Mouse (Mus musculus) ovary, postnatal 10 days (tissue): ENCODE measurements around the gene Sema3b.

ENCODE experiments used
- DNase-seq: peaks from one replicate; pipeline ENCODE4 v3.0.0; 2022; ENCODE audit warnings: low spot score

Gene Sema3b

GRCm38 (mm10) chr9:107612191-107612944 is 3.3 kb upstream of the Sema3b start:
- peak; percentile 96 for DNase-seq

GRCm38 (mm10) chr9:107611456-107612190 is 2.6 kb upstream of the Sema3b start:
- DNase-seq = no peak

DNA sequence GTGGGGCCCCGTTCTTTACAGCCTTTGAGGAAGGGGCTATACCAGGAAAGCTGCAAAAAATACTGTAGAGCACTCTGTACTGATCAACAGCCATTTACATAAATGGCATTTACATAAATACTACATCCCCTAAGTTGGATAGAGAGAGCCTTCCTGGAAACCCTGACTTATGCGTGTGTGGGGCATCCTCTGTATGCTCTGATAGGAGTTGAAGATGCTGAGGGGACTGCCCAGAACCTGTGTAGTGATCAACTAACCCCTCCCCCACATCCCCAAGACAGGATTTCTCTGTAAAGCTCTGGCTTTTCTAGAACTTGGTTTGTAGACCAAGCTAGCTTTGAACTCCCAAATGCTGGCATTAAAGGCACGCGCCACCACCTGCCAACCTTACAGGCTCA is 403 bp upstream of the Sema3b start:
- DNase-seq = no peak

DNA sequence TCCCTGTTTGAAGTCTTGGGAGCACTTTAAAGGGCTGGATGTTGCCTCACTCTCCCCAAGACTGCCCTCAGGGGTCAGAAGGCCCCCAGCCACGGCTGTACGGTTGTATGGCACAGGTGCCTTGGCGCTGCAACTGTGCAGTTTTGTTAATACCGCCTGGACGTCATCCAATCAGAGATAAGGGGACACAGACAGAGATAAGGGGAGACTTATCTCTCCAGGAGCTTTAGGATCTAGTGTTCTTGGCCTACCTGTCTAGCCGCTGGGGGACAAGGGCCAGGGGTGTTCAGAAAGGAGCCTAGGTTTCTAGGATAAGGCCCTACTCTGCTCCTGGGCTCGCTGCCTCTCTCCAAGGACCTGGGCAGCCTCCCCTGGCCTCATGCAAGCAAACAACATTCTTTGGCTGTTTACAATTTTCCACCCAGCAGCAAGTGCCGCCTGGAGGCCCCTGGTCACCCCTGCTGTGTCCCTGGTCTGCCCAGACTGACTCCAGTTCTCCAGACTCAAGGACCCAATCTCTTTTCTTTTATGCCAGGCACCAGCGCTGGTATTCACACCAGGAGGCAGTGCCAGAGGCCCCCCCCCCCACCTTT is 1.3 kb downstream of the Sema3b start:
- no peak for DNase-seq

DNA sequence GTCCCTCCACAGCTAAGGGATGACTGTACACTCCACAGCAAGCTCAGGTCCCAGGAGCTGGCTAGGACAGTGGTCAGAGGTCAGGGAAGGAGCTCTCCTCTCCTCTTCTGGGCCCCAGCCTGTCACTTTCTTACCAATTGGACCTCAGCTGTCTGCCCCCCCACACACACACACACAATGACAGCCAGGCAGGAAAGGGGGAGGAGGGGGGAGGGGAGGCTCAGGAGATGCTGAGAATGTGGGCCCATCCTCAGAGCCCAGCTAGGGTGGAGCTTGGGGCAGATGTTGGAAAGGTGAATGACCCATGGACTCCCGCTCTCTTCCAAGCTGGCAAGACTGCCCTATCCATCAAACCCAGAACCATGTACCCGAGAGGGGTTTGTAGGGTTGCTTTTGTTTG is 2.0 kb downstream of the Sema3b start:
- no peak for DNase-seq

DNA sequence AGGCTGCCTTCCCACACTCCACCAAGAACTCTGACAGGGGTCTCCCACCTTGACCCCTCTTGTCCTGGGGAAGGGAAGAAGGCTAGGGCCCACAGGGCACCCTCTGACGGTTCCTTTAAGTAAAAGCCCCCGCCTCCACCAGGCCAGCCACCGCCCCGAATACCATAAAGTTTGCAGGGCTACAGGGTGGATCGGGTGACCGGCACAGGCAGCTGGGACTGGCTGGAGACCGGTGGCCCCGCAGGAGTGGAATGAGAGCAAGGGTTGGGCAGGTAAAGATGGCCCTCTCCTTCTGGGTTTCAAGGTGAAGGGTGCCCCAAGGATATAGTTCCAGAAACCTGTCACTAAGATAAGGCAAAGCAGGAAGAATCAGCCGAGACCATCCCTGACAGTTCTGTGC is 2.4 kb downstream of the Sema3b start:
- DNase-seq = no peak

- no peak for DNase-seq
These were observed 3.9 kb downstream of the Sema3b start for GRCm38 (mm10) chr9:107605041-107605661.

GRCm38 (mm10) chr9:107603251-107603650 is 5.8 kb downstream of the Sema3b start:
- no peak for DNase-seq

- peak; percentile 97 for DNase-seq
These were observed 6.9 kb downstream of the Sema3b start for GRCm38 (mm10) chr9:107602068-107602648.

- DNase-seq = no peak
These were observed 7.8 kb downstream of the Sema3b start for GRCm38 (mm10) chr9:107601275-107601674.

GRCm38 (mm10) chr9:107600745-107601144 is 8.3 kb downstream of the Sema3b start:
- DNase-seq = no peak

DNA sequence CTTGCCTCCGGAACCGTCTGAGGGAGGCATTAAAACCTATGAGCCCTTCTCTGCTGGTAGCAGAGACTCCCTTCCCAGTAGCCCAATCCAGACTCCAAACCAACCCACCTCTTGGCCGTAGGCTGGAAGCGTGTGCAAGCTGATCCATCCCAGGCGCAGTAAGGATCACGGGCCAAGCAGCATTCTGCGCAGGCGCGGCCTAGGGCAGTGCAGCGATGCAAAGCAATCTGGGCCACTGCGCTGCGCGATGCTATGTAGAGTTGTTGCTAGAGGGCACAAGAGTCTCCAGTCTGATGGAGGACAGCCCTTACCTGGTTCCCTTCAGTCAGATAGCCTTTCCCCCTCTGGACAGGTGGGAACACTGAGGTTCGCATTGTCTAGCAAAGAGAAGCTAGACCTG is 9.2 kb downstream of the Sema3b start:
- no peak for DNase-seq

DNA sequence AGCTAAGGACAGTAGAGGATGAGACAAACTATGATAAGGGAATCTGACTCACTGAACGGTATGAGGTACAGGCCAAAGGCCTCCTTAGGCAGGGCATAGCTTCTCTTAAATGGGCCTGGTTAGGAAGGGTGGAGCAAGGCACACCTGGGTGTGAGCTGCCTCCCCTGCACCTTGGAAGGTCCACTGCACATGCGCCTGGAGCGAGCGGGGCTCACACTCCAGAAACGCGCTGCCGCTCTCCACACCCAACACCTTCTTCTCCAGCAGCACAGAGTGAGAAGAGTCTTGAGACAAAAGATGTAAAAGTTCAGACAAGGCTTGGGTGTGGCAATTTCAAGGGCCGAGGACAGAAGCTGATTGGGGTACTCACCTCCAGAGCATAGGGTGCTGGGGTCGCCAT is 9.6 kb downstream of the Sema3b start:
- DNase-seq = no peak

- no peak for DNase-seq
These were observed 10.6 kb downstream of the Sema3b start for GRCm38 (mm10) chr9:107598385-107598784.

DNA sequence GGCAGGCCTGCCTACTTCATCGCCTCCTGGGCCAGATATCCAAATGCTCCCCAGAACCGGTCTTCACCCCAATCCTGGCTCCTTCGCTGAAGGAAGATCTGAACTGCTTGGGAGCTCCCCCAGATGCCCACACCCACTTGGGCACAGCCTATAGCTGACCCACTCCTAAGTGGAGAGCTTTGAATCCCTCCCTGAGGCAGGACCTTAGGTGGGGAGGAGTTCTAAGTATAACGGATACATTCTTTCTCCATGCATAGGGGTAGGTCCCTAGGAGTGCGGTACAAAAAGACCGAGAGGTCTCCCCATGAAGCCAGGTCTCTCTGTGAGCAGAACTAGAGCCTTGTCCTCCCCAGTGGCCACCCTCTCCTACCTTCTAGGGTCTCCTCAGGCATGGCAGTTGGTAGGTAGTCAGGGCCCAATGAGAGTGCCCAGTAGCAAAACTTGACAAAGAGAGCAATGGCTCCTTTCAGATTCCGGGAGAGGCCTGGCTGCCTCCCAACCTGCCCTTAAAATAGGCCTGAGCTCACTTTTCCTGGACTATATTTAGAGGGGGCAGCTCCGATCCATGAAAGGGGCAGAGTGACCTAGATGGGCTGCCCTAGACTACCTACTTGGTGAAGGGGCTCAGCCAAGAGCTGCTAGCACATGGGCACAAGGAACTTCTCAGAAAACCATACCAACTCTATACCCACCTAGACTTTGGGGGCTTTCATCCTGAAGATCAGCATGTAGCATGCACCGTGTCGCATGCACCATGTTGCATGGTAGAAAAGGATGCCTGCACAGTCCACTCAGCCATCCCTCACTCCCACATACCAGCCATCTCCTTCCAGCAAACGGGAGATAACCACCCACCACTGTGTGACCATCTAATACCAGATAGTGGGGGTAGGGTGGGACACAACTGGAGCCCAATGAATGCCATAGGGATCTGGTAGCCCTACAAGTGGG is 12.1 kb downstream of the Sema3b start:
- no peak for DNase-seq

GRCm38 (mm10) chr9:107594281-107595062 is 14.6 kb downstream of the Sema3b start:
- no peak for DNase-seq

DNA sequence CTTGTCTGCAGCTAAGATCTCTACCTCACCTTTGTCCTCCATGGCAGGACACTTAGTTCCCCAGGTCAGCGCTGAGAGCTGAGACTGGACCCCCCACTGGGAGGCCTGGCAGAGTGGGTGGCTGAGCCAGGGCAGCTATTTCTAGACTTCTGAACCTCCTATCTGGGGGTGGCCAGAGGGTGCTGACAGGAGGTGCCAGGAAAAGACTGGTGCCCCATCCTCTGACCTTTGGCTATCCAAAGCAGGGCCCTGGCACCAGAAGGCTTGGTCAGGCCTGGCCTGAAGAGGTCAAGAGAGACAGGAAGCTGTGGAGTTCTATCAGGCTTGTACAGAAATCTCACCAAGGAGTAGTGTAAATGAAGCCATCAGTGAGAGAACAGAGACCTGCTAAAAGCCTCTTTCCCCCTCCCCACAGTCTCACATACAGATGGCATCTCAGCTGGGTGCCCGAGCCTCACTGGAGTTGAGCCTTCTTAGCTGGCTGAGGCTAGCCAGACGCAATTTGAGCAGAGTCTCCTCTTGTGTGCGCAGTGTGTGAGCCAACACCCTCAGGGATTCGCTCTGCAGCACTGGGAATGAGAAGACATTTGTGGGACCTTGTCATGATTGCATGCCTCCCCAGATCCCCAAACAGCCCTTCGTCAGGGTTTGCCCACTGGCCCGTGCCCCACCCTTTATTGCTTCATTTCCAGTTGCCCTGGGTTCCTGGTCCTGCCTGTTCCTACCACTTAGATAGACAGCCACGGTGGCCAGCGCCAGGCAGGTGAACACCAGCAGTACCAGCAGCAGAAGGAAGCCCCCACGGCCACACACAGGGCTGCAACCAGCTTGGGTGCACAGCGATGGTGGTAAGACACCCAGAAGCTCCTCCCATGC is 15.7 kb downstream of the Sema3b start:
- DNase-seq = no peak

GRCm38 (mm10) chr9:107590773-107591060 is 18.3 kb downstream of the Sema3b start:
- no peak for DNase-seq

- DNase-seq = no peak
These were observed 18.8 kb downstream of the Sema3b start for GRCm38 (mm10) chr9:107590058-107590772.
